Mouse (Mus musculus) gonadal fat pad, adult 2 months (tissue): ENCODE results near the gene Arnt2. TPM values are rescaled to one million over a fixed set of nuclear protein-coding genes. Genes with fewer than 3 reads are reported as not detected.

Experiments used
- DNase-seq: peaks from one replicate; pipeline ENCODE4 v3.0.0-alpha.2; 2012; ENCODE audit warnings: low read depth
- polyA plus RNA-seq: library from polyadenylated mRNA; depleted of rRNA; stranded (reverse); fragments of >200 nt; gene quantifications from 2 replicates; pipeline ENCODE4 v1.2.3, GENCODE M21; 2012

The Arnt2 gene
- polyA plus RNA-seq, 1 experiment, result 29.1 TPM

DNA sequence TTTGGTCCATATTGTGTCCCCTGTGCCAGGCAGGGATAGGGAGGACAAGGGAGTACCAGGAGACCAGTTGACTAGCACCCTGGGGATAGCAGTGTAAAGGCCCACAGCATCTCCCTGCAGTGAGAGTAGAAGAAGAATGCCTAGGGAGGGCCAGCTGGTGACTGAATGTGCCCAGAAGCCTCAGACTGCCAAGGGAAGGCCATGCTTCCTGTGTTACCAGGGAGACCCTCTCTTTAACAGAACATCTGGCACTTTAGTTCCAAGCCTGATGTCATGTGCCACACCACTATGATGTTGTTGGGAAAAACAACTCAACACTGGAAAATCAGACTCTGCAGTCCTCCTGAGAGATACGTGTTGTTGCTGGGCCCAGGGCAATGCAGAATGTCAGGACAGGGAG lies 12.7 kb downstream of the Arnt2 start:
- DNase-seq, result no peak

DNA sequence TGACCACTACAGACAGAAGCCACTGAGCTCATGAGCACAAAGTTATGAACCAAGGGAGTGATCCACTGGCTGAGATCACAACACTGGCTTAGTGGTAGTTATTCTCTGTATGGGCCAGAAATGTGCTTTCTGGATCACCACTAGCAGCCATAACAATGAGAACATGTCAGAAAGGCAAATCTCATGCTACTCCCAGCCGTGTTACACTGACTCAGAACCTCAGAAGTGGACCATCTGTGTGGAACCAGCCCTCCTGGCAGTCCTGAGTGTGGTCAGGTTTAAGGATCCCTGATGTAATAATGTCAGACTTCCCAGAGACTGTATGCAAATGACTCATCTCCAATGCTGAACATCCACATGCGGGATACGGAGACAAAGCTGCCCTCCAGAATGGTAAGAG lies 13.4 kb downstream of the Arnt2 start:
- no peak for DNase-seq

DNA sequence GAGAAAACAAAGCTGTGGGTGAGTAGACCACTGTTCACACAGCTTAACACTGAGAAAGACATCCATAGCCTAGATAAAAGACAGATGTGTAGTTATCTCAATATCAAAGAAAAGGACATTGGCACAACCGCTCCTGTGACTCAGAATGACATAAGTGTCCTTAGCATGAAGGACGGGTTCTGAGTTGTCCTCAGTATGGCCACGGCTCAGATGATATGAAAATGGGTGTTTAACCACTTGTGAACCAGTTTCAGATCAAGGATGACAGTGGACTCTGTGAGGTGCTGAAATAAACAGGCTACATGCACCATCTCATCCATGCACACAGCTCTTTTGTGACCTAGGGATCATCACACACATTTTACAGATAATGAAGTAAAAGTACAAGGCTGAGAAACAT lies 22.1 kb downstream of the Arnt2 start:
- DNase-seq, result no peak

DNA sequence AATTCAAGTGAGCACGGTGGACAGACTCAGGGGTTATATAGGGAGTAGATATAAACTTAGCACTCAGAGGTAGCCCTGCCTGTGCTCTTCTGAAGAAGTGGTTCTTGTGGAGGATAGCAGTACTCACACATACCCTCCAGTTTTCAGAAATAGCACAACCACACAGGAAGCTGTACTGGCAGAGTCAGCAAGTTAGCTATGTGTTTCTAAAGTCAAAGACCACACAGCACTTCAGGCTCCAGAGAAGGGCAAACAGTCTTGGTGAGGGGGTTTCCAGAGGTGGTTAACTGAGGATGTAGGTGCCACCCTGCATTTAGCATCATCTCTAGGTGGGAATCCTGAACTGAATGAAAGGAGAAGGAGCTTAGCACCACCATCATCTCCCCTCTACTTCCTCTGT lies 23.5 kb downstream of the Arnt2 start:
- DNase-seq, result no peak

DNA sequence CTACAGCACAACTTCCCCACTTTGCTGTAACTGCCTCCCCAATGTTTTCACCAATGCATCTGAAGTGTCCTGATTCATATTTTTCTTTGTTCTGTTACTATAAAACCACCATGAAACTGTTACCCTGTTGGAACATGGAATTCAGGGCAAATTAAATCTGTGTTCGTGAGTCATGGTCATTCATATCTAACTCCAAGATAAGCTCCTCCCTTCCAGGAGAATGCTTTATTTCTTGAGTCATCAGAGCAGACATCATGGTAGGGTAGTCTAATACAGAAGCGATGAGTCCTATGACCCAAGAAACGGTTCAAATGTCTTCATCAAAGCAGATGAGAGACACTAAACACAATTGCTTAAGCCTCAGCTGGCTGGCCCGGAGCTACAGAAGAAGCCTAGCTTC lies 25.2 kb downstream of the Arnt2 start:
- DNase-seq, result no peak

DNA sequence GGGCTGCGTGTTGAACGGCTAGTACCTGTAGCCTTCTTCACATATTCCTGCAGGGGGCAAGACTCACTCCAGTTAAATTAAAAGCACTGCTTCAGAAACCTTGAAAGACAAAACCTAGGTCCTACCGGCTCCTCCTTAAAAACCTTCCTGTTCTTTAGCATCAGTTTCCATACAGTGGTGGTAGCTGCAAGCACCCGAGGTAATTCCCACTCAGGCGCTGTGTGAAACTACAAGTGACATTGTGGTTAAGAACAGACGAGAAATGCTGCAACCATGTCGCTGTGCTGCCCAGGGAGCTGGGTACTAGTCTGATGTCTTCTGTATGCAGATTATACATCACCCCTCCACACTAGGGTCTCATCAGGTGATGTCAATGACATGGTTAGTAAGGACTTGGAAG lies 25.9 kb downstream of the Arnt2 start:
- DNase-seq, result no peak

DNA sequence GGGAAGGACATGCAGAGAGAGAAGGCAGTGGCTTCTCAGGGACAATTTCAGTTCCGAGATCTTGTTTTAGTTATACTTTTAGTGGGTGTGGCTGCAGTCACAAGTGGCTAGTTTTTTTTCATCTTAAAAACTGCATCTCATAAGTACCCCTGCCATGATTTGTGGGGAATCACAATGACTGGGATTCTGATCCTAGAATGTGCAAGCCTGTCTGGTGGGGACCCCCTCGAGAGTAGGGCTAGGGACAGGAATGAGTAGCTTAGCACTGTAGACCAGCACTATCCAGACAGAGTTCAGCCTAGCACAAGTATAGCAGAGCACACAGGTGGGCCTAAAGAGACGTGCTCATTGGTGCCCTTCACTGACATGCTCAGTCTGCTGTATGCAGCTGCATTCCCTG lies 27.6 kb downstream of the Arnt2 start:
- no peak for DNase-seq

DNA sequence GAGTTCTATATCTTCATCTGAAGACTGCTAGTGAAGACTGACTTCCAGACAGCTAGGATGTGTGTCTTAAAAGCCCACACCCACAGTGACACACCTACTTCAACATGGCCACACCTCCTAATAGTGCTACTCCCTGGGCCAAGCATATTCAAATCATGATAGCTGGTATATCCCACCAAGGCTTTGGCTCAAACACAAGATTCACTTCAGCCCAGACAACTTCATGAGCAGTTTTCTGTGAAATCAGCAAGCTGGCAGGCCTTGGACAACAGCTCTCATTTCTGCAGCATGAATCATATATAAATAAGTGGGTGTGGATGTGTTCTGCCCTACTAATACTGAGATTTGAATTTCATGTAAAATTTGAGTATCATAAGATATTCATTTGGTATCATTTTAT lies 29.2 kb downstream of the Arnt2 start:
- DNase-seq, result no peak

DNA sequence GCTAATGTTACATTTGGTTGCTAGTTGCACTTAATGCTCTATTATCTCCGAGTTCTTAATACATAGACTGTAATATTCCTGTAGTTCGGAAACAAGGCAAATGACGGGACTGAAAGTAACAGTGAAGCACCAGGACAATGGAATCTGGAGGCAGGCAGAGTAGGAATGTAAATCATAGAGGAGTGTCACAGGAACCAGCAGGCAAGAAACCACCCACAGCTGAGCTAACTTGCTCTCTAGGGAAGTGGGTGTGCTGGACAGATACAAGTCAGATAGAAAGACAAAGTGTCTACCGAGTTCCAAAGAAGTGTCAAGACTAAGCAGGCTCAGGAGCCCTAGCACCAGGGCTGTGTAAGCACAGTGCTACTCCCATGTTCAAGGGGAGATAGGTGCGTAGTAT lies 32.6 kb downstream of the Arnt2 start:
- peak; percentile 12 for DNase-seq

DNA sequence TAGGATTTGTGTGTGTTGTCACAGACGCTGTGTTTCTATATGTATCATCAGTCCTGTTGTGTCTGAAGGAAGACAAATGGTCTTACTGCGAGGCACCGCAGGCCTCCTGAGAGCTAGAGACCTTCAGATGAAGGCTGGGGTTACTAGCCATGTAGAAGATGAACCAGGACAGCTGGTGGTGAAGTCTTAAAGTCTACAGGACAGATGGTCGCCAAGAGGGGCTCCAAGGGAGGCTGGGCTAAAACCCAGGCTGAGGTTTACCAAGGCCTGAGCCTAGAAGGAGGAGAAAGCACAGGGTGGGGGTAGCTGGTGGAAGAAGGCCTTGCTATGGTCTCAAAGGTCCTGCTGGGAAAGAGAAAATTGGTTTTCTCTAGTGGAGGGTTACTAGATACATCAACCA lies 36.3 kb downstream of the Arnt2 start:
- no peak for DNase-seq

DNA sequence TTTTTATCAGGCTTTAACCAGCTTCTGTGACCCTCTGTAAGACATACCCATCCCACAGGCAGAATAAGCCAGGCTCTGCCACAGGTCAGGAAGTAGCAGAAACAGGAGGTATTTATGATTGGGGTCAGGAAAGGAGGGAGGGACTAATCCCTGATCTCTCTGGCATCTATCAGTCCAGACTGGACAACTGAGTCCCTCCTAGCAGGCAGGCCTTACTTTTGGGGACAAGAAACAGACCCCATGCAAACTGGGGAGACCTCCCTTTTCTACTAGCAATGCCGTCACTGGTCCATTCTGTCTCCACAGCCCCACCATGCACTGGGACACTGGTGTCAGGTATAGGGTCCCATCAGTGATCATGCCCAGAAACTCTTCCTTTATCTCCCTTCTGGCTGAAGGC lies 37.1 kb downstream of the Arnt2 start:
- no peak for DNase-seq

DNA sequence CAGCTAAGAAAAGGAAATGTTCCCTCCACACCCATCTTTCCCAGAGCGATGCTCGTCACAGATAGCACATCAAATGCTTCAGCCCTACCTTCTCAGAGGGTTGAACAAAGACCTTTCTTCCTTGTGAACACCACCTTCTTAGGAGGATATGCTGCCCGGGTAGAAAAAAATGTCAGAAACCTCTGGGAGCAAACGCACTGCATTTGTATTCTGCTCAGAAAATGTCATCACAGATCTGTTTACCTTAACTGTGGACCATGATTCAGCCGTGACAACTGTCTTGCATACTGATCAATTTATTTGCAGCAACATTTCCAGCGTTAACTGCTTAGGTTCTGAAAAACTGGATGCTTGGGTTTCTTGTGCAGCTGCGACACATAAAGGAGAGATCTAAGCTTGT lies 37.7 kb downstream of the Arnt2 start:
- DNase-seq, result no peak

DNA sequence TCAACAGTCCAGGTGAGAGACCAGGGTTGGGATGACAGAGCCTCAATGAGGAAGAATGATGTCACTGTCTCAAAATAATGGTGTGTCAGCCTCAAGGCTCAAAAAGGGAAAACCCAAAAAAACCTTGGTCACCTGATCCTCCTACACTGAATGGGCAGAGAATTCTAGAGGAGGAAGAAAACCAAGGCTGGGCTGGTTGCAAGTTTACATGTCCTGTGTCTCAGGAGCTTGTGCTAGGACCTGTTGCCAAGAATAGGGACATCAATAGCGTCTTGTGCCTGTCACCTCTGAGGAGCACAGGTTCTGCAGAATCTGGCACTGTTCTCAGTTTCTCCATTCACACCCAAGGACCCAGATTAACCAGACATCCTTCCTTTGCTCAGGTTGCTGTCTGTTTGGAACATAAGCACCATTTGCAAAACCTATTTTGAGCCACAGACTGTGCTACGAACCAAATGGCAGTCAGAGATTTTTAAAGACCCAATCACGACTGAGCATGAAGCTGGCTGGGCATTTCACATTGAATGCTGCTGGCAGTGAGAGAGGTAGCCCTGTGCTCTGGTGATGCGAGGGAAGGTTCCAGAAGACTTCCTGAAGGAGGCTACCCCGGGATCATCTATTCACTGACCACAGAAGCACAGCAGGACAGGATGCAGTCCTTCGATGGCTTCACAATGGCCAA lies 38.9 kb downstream of the Arnt2 start:
- no peak for DNase-seq

DNA sequence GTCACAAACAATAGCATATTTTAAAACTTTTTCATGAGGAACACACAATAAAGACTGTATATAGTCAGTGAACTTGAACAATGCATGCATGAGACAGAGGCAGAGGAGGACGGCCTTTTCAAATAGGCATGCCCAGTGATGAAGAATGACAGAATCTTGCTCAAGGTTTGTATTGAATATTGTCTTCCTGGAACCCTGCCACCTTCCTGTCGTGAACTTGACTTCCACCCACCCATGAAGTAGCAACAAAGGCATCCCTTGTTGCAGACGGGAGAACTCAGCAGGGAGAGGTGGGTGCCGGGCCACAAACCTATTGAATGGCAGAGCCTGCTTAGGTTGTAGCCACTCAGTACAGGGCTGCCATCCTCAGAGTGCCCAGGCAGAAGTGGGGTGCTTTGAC lies 43.7 kb downstream of the Arnt2 start:
- DNase-seq, result peak; percentile 9

DNA sequence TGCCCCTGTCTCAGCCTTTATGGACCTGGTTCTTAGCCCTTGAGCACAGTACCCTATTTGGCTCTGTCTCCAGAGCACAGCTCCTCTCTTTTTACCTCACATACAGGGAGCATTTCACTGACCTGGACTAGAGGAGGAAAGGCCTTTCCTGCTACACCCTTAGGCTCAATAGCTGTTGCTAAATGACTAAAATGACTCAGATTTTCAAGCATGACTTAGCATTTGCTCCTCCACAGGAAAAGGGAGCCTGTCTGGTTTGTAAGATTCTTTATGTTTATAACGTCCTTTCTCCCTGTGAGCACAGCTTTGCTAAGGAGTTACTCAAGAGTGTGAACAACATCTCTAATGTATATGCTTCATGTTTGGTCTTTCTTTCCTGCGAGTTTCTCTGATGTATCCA lies 47.3 kb downstream of the Arnt2 start:
- DNase-seq, result no peak

DNA sequence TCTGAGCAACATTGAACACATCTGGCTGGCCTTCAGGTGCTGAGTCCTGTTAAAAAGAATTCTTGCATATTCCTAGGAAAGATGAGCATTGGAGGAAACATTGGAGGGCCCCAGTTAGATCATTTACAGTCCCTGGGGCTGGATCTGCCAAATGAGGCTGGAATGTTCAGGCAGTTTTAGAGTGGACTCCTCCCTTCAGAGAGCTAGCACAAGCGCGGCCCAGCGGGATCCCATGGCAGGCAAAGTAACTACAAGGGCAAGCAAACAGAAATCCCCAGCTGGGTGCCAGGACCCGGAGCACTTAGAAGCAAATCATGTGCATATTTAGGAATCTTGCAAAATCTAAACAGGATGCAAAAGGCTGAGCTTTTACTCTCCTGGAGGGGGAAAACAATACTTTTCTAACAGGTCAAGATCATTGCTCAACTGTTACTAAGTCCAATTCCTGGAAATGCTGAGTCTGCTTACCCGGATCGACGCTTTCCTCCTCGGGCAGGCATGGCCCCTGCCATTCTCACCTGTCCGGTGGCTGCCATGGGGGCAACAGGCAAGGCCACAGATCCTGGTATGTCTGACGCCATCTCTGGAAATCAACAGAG lies 48.8 kb downstream of the Arnt2 start:
- no peak for DNase-seq

DNA sequence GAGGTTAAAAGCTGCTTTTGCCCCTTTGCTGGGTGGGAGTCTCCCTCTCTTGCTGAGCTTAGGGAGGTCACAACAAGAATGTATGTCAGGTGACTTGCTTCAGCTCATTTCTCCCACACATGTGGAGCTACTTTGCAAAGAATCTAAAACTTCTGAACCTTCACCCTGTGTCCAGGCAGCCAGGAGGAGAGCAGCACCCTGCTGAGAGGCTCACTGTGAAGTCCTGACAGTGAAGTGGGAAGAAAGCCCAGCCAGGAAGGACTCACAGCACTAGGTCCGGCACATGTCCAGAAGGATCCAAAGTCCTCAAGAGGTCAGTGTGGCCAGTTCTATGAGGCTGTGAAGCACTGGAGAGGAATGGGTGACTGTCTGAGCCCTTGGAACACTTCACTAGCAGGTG lies 51.5 kb downstream of the Arnt2 start:
- no peak for DNase-seq

DNA sequence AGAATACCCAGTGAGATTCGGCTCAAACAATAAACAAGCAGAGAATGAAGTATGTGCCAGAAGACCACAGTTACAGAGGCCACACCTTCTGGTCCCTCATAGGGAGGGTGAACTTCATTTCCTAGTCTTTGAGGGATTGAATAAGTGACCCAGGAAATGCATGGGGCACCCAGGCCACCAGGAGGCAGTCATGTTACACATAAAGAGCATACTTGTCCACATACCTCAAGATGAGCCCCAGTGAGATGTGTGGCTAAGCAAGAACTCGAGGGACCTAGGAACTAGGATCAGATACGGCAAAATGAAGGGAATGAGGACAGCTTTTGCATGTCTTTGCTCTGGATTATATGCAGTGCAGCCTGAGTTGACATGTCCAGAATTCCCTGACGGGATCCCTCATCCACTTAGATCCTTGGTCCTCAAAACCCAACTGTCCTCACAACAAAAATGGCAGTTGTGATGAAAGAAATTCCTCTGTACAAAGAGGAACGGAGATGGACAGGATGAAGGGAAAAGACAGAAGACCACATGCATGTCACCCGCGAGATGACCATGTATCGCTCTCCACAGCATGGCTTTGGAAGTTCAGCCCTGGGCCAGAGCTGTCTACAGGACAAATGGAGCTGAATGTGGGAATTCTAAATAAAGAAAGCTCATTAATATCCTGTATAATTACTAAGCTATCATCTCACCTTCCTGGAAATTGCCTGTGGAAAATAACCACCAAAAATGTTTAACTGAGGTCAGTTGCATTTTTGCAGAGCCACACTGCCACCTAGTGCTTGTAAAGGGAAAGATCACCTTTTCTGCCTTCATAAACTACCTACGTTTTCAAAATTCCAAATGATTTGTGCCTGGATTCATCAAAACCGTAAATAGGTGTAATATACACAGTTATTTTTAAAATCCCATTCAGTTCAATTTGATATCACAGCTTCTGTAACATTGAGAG lies 54.1 kb downstream of the Arnt2 start:
- no peak for DNase-seq

DNA sequence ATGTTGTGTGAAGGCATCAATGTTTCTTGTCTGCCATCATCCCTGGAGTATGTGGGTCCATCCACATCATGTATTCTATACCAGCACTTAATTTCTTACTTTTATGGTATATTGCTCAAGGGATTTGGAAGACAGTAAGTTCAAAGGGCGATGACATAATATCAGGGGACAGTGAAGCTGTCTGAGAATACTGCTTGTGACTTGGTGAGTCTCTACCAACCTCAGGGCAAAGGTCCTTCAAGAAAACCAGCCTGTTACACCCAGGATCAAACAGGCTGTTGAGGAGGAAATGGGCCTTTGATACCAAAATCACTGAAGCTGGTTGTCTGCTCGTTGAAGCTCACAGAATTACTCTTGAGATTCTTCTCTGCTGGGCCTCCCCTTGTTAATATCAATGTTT lies 55.1 kb downstream of the Arnt2 start:
- no peak for DNase-seq

DNA sequence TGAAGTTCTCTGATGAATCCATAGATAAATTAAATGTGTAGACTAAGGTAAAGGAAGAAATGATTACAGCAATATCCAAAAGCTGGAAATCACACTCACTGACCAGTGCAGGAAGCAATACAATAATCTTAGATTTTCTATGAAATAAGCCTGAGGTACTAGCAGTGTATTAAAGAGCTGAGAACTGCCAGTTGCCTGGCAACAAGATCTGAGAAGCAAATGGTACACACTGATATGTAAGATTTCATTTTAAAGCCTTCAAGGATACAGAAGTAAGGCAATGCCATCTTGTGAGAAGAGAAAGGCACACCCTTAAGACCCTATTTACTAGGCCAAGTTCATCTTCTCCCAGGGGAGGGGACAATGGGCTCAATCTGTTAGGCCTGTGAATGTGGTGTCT lies 59.4 kb downstream of the Arnt2 start:
- no peak for DNase-seq

DNA sequence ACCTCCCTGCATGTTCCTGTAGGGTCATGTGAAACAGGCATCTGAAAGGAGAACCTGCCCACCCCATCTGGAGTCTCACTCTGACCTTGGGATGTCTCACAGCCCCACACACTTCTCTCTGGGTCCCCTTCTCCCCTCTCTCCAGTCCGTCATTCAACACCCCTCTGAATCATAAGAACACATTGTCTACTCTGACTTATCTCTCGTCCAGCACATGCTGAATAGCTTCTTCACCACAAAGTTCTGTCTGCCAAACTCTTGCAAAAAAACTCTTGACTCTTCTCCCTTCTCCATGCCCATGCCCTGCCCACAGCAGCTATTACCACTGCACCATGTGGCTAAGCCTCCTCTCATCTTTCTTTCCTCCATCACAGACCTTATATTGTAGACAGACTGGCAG lies 60.0 kb downstream of the Arnt2 start:
- no peak for DNase-seq

DNA sequence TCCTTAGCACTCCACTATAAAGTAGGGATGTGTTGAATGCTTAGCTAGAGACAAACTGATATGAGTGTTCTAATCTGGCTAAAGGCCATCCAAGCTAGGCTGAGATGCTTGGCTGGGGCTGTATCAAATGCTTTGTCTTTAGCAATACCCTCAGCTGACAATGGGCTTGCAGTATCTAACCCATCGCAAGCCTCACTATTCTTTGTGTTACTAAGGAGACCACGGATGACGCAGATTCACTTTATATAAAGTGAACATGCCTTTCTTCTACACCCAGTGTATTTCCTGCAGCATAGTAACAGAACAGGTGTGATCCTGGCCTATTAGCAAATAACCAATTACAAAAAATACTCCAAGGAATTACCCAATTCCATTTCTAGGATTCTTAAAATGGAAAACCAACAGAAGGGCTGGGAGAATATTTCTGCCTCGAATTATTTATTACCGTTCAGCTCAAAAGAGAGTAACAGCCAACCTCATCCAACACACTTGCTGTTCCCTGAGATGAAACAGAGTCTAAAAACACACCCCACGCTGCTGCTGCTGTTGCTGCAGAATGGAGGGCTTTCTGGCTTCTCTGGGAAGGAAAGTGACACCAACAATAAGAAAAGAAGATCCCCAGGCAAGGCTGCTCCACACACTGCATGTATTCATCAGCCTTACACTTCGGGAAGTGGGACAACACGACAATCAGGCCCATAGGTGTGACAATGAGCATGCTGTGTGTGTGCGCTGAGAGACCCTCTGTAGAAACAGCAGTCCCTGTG lies 61.6 kb downstream of the Arnt2 start:
- DNase-seq, result no peak
